Mouse (Mus musculus): ENCODE results near the gene Ciao2a.

DNA sequence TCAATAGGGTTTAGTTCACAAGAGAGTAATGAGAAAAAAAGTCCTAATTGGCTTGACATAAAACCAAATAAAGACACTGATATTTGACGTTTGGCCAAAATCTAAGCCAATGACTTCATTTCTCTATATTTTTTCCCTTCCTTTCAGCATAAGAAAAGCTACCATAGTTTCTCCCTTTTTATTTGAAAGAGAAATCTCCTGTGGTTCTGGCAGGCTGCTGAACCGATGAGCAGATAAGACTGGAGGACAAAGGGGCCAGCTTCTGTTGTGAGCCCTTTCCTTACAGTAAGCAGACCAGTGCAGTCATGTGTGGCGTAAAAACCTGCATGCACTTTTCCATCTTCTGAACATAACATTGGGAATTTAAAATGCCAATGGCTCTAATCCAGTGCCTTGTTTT, 5.5 kb upstream of the Ciao2a start:
- TF ChIP-seq POLR2A (IDR thresholded peaks at IDR 0.05; ENCODE audit: borderline replicate concordance, control insufficient read depth, low read depth, low read length) (no peak), CTCF (IDR thresholded peaks at IDR 0.05; ENCODE audit: control insufficient read depth, insufficient read depth, low read length) (no peak)

Data from bone marrow, adult 2 months (tissue).